Mouse (Mus musculus) midbrain, postnatal 0 days (tissue): ENCODE measurements around the gene Snai3. TPM values are rescaled to one million over a fixed set of nuclear protein-coding genes. Genes with fewer than 3 reads are reported as not detected.
A peak's percentile ranks its signal among the peaks of the same experiment; 100 is the strongest.

Experiments used
- ATAC-seq: fragments of 200-750 bp; cut with Nextera tagmentation; 2 replicates; pipeline ENCODE4 v1.8.0; 2017; ENCODE audit warnings: moderate number of reproducible peaks, mild to moderate bottlenecking, moderate TSS enrichment, moderate library complexity; ENCODE audit not compliant: low FRiP score
- DNase-seq: peaks from one replicate; pipeline ENCODE4 v3.0.0-alpha.2; 2015; ENCODE audit warnings: low spot score
- H3K27ac ChIP-seq: fragments of 300-500 bp; sonication (generic); 2 replicates; pipeline ENCODE4 v1.5.1; 2014; ENCODE audit warnings: low read depth, mild to moderate bottlenecking, low read length, mixed read lengths
- H3K27me3 ChIP-seq: fragments of 300-500 bp; sonication (generic); 2 replicates; pipeline ENCODE4 v1.6.1; 2014; ENCODE audit warnings: low read length, control low read depth, mixed read lengths; ENCODE audit not compliant: insufficient read depth
- H3K36me3 ChIP-seq: fragments of 300-500 bp; sonication (generic); 2 replicates; pipeline ENCODE4 v1.6.1; 2014; ENCODE audit warnings: low read length, control low read depth, mixed read lengths; ENCODE audit not compliant: insufficient read depth
- H3K4me1 ChIP-seq: fragments of 300-500 bp; sonication (generic); 2 replicates; pipeline ENCODE4 v1.6.1; 2014; ENCODE audit warnings: mild to moderate bottlenecking, control low read depth, antibody characterized with exemption, low read length, mixed read lengths; ENCODE audit not compliant: insufficient read depth
- H3K4me2 ChIP-seq: fragments of 300-500 bp; sonication (generic); 2 replicates; pipeline ENCODE4 v1.6.1; 2014; ENCODE audit warnings: low read depth, mild to moderate bottlenecking, low read length, mixed read lengths; ENCODE audit not compliant: poor library complexity, severe bottlenecking
- H3K4me3 ChIP-seq: fragments of 300-500 bp; sonication (generic); 2 replicates; pipeline ENCODE4 v1.5.1; 2014; ENCODE audit warnings: low read depth, mild to moderate bottlenecking, low read length, moderate library complexity
- H3K9ac ChIP-seq: fragments of 300-500 bp; sonication (generic); replicated peaks from 2 replicates; pipeline ENCODE4 v1.6.1; 2014; ENCODE audit warnings: mild to moderate bottlenecking, low read length, moderate library complexity, mixed read lengths; ENCODE audit not compliant: poor library complexity, severe bottlenecking
- H3K9me3 ChIP-seq: fragments of 300-500 bp; sonication (generic); 2 replicates; pipeline ENCODE4 v1.6.1; 2016; ENCODE audit warnings: low read length, control low read depth
- CTCF ChIP-seq: IDR thresholded peaks from 2 replicates; pipeline ENCODE4 v1.5.1; 2016; ENCODE audit warnings: antibody characterized with exemption, mild to moderate bottlenecking
- WGBS: fragments of 180-500 bp; shearing (Covaris S2); extraction: QIAGEN DNeasy Blood & Tissue Kit; methylation state at CpG from one replicate; pipeline ENCODE4 v1.1.7; 2014; 5-methylcytosine and 5-hydroxymethylcytosine counted together
- polyA plus RNA-seq: library from polyadenylated mRNA; unstranded; fragments of >200 nt; fragmentation: Nextera tagmentation; extraction: Ambion mirVana; gene quantifications from 2 replicates; pipeline ENCODE4 v1.2.1, GENCODE M21; 2015
- total RNA-seq: library from RNA; depleted of rRNA; stranded (reverse); fragments of >200 nt; gene quantifications from 2 replicates; pipeline ENCODE4 v1.2.3, GENCODE M21; 2014

Gene Snai3
- total and polyA plus RNA-seq, 2 experiments from 2014 or later = not detected

DNA sequence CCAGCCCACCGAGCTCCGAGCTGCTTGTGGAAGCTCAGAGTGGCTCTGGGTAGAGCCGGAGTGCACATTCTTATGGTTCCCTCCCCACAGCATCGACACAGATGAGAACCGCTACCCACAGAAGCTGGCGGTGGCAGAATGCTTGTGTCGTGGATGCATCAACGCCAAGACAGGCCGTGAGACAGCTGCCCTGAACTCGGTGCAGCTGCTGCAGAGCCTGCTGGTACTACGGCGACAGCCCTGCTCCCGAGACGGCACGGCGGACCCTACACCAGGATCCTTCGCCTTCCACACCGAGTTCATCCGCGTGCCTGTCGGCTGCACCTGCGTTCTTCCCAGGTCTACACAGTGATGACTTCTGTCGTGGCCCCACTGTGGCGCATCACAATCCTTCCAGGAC is 37.3 kb downstream of the Snai3 start:
- H3K36me3 ChIP-seq = peaks cover 3% of the 10 kb centered on the region
- TF ChIP-seq CTCF = no peak
- ATAC-seq (no peak), DNase-seq (no peak)
- no peak overlapping the region for H3K4me2 ChIP-seq
- H3K4me1 ChIP-seq = no peaks in the 10 kb centered on the region
- no peak overlapping the region for H3K9ac ChIP-seq
- H3K4me3 ChIP-seq = no peak overlapping the region
- 87% methylated on average over 24 of the region's 24 CpGs for WGBS
- no peaks in the 10 kb centered on the region for H3K27me3 ChIP-seq
- H3K27ac ChIP-seq = no peak overlapping the region
- no peaks in the 10 kb centered on the region for H3K9me3 ChIP-seq

DNA sequence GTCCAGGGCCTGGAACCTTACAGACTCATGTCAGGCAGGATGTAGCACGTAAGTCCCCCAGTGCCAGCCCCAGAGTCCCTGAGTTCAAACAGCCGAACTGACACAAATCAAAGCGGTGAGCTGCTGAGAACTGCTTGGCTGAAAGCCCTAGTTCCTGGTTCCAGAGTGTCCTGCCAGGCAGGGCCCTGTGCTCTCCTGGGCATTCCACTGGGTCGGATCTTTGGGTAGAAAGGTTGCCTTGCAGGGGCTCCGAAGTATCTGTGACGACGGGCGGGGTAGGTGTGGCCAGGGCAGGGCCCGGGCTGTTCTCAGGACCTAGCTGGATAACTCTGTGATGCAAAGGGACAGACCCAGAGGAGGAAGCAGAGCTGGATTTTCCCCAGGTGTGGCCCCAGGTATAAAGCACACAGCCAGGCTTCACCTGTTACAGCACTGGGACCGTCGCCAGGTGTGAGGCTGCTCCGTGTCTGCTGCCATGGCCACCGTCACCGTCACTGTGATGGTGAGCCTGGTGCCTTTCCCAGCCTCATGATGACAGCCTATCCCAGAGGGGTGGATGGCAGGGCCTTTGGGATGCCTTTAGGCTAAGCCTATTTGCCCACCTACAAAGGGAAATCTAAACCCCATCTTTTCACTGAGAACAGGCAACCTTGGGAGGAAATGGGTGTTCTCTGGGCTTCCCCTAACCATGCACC is 39.0 kb downstream of the Snai3 start, which contains the start of gene Il17c:
Gene Il17c (plus strand): TSS at position 645 of the 695 bp plus-strand sequence.
- TF ChIP-seq CTCF = no peak
- H3K9me3 ChIP-seq = no peaks in the 10 kb centered on the region
- no peak within 1 kb of the TSS for H3K4me3 ChIP-seq
- ATAC-seq (no peak), DNase-seq (no peak)
- peaks cover 13% of the 10 kb centered on the region for H3K36me3 ChIP-seq
- 88% methylated on average over 14 of the region's 14 CpGs for WGBS
- no peak within 1 kb of the TSS for H3K27ac ChIP-seq
- no peak within 1 kb of the TSS for H3K4me2 ChIP-seq
- no peaks in the 10 kb centered on the region for H3K4me1 ChIP-seq
- no peak within 1 kb of the TSS for H3K9ac ChIP-seq
- no peaks in the 10 kb centered on the region for H3K27me3 ChIP-seq

DNA sequence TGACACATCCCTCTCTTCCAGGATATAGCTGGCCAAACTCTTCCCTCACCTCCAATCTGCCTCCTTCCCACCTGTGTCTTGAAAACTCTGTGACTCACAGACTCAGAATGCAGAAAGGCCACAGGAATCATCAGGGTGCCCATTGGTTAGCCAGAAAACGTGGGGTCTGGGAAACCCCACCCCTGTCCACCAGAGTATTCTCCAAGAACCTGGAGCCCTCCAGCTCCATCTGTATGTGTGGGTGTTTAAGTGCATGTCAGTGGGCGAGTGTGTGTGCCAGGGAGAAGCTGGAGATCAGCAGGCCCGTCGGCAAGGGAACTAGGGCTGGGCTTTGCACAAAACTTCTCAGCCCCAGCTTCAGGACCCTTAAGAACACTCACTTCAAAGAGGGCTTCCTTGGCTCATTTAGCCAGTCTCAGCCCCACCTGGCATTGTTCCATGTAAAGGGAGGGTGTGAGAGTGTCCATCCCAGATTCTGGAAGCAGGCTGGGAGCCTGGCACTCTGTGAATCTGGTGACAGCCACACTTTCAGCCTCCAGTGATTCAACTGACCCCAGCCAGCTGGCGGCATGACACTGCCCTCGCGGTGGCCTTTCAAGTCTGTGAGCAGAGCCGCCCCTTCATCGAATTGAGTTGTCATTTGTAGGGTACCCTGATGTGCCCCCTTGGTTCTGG is 40.5 kb downstream of the Snai3 start:
- TF ChIP-seq CTCF = no peak

DNA sequence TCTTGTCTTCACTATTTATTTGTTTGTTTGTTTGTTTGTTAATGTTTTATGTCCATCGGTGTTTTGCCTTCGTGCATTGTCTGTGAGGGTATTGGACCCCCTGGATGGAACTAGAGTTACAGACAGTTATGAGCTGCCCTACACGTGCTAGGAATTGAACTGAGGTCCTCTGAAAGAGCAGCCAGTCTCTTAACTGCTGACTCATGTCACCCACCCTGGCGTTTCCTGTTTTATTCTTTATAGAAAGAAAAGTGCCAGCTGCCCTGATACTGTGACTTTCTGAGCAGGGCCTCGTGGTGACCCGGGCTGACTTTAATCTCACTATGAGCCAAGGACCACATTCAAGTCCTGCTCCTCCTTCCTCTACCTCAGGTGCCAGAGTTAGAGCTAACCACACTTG is 45.0 kb downstream of the Snai3 start:
- Histone ChIP-seq H3K4me3 (no peak overlapping the region), H3K36me3 (peaks cover 69% of the 10 kb centered on the region), H3K27me3 (no peaks in the 10 kb centered on the region), H3K4me1 (no peaks in the 10 kb centered on the region), H3K9ac (no peak overlapping the region), H3K4me2 (no peak overlapping the region), H3K9me3 (no peaks in the 10 kb centered on the region), H3K27ac (no peak overlapping the region)
- 90% methylated on average over 6 of the region's 6 CpGs for WGBS
- no peak for TF ChIP-seq CTCF
- ATAC-seq (no peak), DNase-seq (no peak)

More for the DNA sequence above, 40.5 kb downstream of the Snai3 start:
- ATAC-seq (no peak), DNase-seq (peak; percentile 72)
- Histone ChIP-seq H3K9ac (no peak overlapping the region), H3K4me1 (no peaks in the 10 kb centered on the region), H3K36me3 (peaks cover 28% of the 10 kb centered on the region), H3K9me3 (no peaks in the 10 kb centered on the region), H3K4me2 (no peak overlapping the region), H3K4me3 (no peak overlapping the region), H3K27me3 (no peaks in the 10 kb centered on the region), H3K27ac (no peak overlapping the region)
- WGBS = 58% methylated on average over 9 of the region's 9 CpGs

DNA sequence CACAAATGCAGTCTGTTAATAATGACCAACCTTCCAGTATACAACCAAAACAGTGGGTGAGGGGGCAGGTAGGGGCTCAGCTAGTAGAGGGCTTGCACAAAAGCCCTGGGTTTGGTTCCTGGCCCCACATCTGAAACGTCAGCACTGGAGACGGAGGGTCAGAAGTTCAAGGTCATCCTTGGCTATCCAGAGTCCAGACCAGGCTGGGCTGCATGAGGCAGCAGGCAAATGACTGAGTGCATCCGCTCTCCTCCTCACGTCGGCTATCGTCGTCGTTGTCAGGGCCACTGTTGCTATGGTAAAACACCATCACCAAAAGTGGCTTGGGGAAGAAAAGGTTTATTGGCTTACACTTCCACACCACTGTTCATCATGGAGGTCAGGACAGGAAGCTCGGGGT is 46.2 kb downstream of the Snai3 start:
- Histone ChIP-seq H3K36me3 (peaks cover 81% of the 10 kb centered on the region), H3K9ac (no peak overlapping the region), H3K27me3 (no peaks in the 10 kb centered on the region), H3K9me3 (no peaks in the 10 kb centered on the region), H3K4me3 (no peak overlapping the region), H3K4me1 (no peaks in the 10 kb centered on the region), H3K4me2 (no peak overlapping the region), H3K27ac (no peak overlapping the region)
- DNase-seq (no peak), ATAC-seq (no peak)
- no peak for TF ChIP-seq CTCF
- WGBS = 87% methylated on average over 9 of the region's 9 CpGs

DNA sequence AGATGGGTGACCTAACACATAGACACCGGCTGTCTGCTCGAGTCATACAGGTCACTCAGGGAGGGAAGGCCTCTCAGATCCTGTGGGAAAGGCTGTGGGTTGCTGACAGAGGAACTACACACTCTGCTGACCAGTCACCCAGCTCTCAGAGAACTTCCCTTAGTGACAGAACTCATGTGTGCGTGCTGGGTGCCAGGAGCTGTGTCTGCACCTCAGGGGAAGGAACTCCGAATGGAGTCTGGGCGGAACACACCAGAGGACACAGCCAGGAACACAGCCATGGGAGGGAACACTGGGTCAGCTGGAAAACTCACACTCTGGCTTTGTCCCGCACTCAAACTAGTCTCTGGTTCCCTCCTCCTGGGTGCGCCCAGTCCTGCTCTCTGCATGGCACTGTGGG is 52.9 kb downstream of the Snai3 start:
- WGBS = 97% methylated on average over 7 of the region's 7 CpGs
- no peak overlapping the region for H3K27ac ChIP-seq
- no peaks in the 10 kb centered on the region for H3K27me3 ChIP-seq
- ATAC-seq = no peak
- H3K4me1 ChIP-seq = no peaks in the 10 kb centered on the region
- DNase-seq = no peak
- no peak for TF ChIP-seq CTCF
- H3K4me2 ChIP-seq = no peak overlapping the region
- no peaks in the 10 kb centered on the region for H3K9me3 ChIP-seq
- no peak overlapping the region for H3K4me3 ChIP-seq
- peaks cover 82% of the 10 kb centered on the region for H3K36me3 ChIP-seq
- no peak overlapping the region for H3K9ac ChIP-seq
